13 mouse cellular contexts compared by ENCODE assay signal in the genomic region with DNA sequence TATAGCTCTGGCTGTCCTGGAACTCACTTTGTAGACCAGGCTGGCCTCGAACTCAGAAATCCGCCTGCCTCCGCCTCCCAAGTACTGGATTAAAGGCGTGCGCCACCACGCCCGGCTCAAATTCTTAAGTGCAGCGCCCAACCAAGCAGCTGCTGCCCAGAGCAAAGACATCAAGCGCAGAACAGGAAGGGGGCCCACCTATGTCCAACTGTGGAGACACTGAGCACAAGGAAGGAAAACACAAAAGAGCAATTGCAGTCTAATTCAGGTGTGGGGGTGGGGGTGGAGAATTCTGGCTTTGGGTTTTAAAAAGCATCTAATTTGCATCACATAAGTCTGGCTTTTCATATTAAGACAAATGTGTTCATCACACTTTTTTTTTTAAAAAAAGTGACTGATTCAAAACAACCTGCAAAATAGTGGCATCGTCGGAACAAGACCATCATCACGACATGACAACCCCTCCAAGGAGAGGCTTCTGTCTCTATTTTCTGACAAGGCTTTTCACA. TPM values are rescaled to one million over a fixed set of nuclear protein-coding genes. Genes with fewer than 3 reads are reported as not detected.
DNase-seq lines count a peak whose midpoint lies in the region; ATAC-seq and TF ChIP-seq lines count a peak whose summit lies in the region.
"Had no signal": no experiment of that assay in that cellular context is flagged by ENCODE, and none has a peak within 500 bp of the region (broad histone marks: within the 10 kb centered on the region; RNA-seq: fewer than 3 reads in every experiment).

No protein-coding gene starts in this region.

- no peak overlapping the region for H3K4me3 ChIP-seq in heart, embryonic 12.5 days
- no peak overlapping the region for H3K4me3 ChIP-seq in stomach, embryonic 15.5 days (replicated peaks)
- H3K4me3 ChIP-seq in stomach, postnatal 0 days (ENCODE audit: low read depth, low read length): no peak overlapping the region
- H3K4me3 ChIP-seq in erythroblast, embryonic 14.5 days (replicated peaks): peak overlapping the region; percentile 53
- no peak overlapping the region for H3K4me3 ChIP-seq in midbrain, embryonic 14.5 days (replicated peaks; ENCODE audit: low read depth, low read length)
- H3K4me3 ChIP-seq: embryonic facial prominence, embryonic 12.5 days had no signal

- peak overlapping the region; percentile 31; the same call in 1 of the 2 replicates for H3K4me2 ChIP-seq in heart, embryonic 12.5 days
- no peak overlapping the region for H3K4me2 ChIP-seq in stomach, embryonic 15.5 days
- H3K4me2 ChIP-seq in stomach, postnatal 0 days (replicated peaks; ENCODE audit: low read depth): no peak overlapping the region
- H3K4me2 ChIP-seq in midbrain, embryonic 14.5 days (ENCODE audit: low read length): no peak overlapping the region
- H3K4me2 ChIP-seq: embryonic facial prominence, embryonic 12.5 days had no signal

- TF ChIP-seq EP300 in stomach, postnatal 0 days (optimal IDR thresholded peaks at IDR 0.05): no peak

- DNase-seq in heart, adult 18-20 months: no peak
- DNase-seq in stomach, postnatal 0 days (ENCODE audit: low spot score): no peak
- no peak for DNase-seq in kidney, adult 18-20 months
- no peak for DNase-seq in midbrain, embryonic 14.5 days
- DNase-seq: gastrocnemius, postnatal 25 days; heart, postnatal 36 days; lung, postnatal 36 days had no signal

- H3K36me3 ChIP-seq in heart, embryonic 12.5 days: no peaks in the 10 kb centered on the region
- H3K36me3 ChIP-seq in stomach, embryonic 15.5 days: no peaks in the 10 kb centered on the region
- no peaks in the 10 kb centered on the region for H3K36me3 ChIP-seq in stomach, postnatal 0 days (ENCODE audit: control insufficient read depth, insufficient read depth, low read length)
- H3K36me3 ChIP-seq in erythroblast, embryonic 14.5 days (ENCODE audit: control insufficient read depth): peaks cover 5% of the 10 kb centered on the region
- H3K36me3 ChIP-seq in midbrain, embryonic 14.5 days (ENCODE audit: control insufficient read depth, insufficient read depth, low read length): no peaks in the 10 kb centered on the region
- H3K36me3 ChIP-seq: embryonic facial prominence, embryonic 12.5 days had no signal

- no peaks in the 10 kb centered on the region for H3K9me3 ChIP-seq in heart, embryonic 12.5 days (replicated peaks)
- no peaks in the 10 kb centered on the region for H3K9me3 ChIP-seq in stomach, embryonic 15.5 days
- H3K9me3 ChIP-seq in stomach, postnatal 0 days (ENCODE audit: control insufficient read depth, low read length): no peaks in the 10 kb centered on the region
- no peaks in the 10 kb centered on the region for H3K9me3 ChIP-seq in erythroblast, embryonic 14.5 days (ENCODE audit: control insufficient read depth, low read length)
- no peaks in the 10 kb centered on the region for H3K9me3 ChIP-seq in midbrain, embryonic 14.5 days (ENCODE audit: control insufficient read depth, low read length)
- H3K9me3 ChIP-seq: embryonic facial prominence, embryonic 12.5 days had no signal

- no peaks in the 10 kb centered on the region for H3K27me3 ChIP-seq in heart, embryonic 12.5 days (replicated peaks)
- no peaks in the 10 kb centered on the region for H3K27me3 ChIP-seq in stomach, embryonic 15.5 days (replicated peaks)
- no peaks in the 10 kb centered on the region for H3K27me3 ChIP-seq in stomach, postnatal 0 days (ENCODE audit: control insufficient read depth, insufficient read depth, low read length)
- no peaks in the 10 kb centered on the region for H3K27me3 ChIP-seq in erythroblast, embryonic 14.5 days (ENCODE audit: control insufficient read depth)
- no peaks in the 10 kb centered on the region for H3K27me3 ChIP-seq in midbrain, embryonic 14.5 days (ENCODE audit: control insufficient read depth, insufficient read depth, low read length)
- H3K27me3 ChIP-seq: CH12.LX; embryonic facial prominence, embryonic 12.5 days had no signal

- no peak overlapping the region for H3K9ac ChIP-seq in heart, embryonic 12.5 days
- H3K9ac ChIP-seq in stomach, embryonic 15.5 days: no peak overlapping the region
- no peak overlapping the region for H3K9ac ChIP-seq in stomach, postnatal 0 days (ENCODE audit: low read length)
- H3K9ac ChIP-seq in midbrain, embryonic 14.5 days (replicated peaks; ENCODE audit: low read length): no peak overlapping the region
- H3K9ac ChIP-seq: embryonic facial prominence, embryonic 12.5 days had no signal

- 58% methylated on average over 12 of the region's 12 CpGs for WGBS in heart, embryonic 12.5 days
- 83% methylated on average over 12 of the region's 12 CpGs for WGBS in stomach, embryonic 15.5 days
- 76% methylated on average over 12 of the region's 12 CpGs for WGBS in stomach, postnatal 0 days
- WGBS in midbrain, embryonic 14.5 days: 83% methylated on average over 12 of the region's 12 CpGs

- H3K27ac ChIP-seq in heart, embryonic 12.5 days (ENCODE audit: poor library complexity, severe bottlenecking): no peak overlapping the region
- H3K27ac ChIP-seq in stomach, embryonic 15.5 days: peak overlapping the region; percentile 54; the same call in 1 of the 2 replicates
- H3K27ac ChIP-seq in stomach, postnatal 0 days (replicated peaks): no peak overlapping the region
- H3K27ac ChIP-seq in midbrain, embryonic 14.5 days (replicated peaks; ENCODE audit: low read depth, low read length): no peak overlapping the region
- H3K27ac ChIP-seq: embryonic facial prominence, embryonic 12.5 days had no signal

- no peak for TF ChIP-seq CTCF in stomach, postnatal 0 days (IDR thresholded peaks at IDR 0.05; ENCODE audit: low read depth)

- peaks cover 22% of the 10 kb centered on the region for H3K4me1 ChIP-seq in heart, embryonic 12.5 days (replicated peaks)
- H3K4me1 ChIP-seq in stomach, embryonic 15.5 days: 0 out of 2 replicates have a peak, but pooled peaks cover 11% of the 10 kb centered on the region
- no peaks in the 10 kb centered on the region; the same call in 1 of the 2 replicates for H3K4me1 ChIP-seq in stomach, postnatal 0 days (replicated peaks; ENCODE audit: control insufficient read depth, insufficient read depth)
- peaks cover 96% of the 10 kb centered on the region for H3K4me1 ChIP-seq in erythroblast, embryonic 14.5 days (ENCODE audit: control insufficient read depth)
- peaks cover 4% of the 10 kb centered on the region; the same call in 1 of the 2 replicates for H3K4me1 ChIP-seq in midbrain, embryonic 14.5 days (ENCODE audit: control insufficient read depth, insufficient read depth, low read length)

- 0 out of 2 replicates have a peak, but pooled peaks have one; percentile 22 for ATAC-seq in heart, embryonic 12.5 days (ENCODE audit: insufficient number of reproducible peaks, low FRiP score)
- ATAC-seq in stomach, embryonic 15.5 days (ENCODE audit: insufficient read depth, low FRiP score, low read depth): no peak
- no peak for ATAC-seq in stomach, postnatal 0 days (ENCODE audit: low FRiP score, low TSS enrichment)
- ATAC-seq in megakaryocyte-erythroid progenitor cell, adult 5-6 weeks (replicated peaks; ENCODE audit: low FRiP score, low TSS enrichment, poor library complexity, severe bottlenecking): peak; percentile 23; the same call in 1 of the 2 replicates
- ATAC-seq in midbrain, embryonic 14.5 days (ENCODE audit: low FRiP score, low TSS enrichment): no peak

RNA-seq across cellular contexts. Expression of a gene that starts 20.7 kb away (rescaled TPM):
- polyA plus RNA-seq in heart, embryonic 12.5 days (2016; fragmentation: Nextera tagmentation; extraction: Ambion mirVana): 1.6 and 2.0 TPM in 2 replicates
- total RNA-seq in heart, adult 18-20 months (2021): 1 to 10 TPM; 6.5 to 8.8 TPM
- 4.9 and 5.4 TPM in 2 replicates for polyA plus RNA-seq in stomach, embryonic 15.5 days (2015; fragmentation: Nextera tagmentation; extraction: Ambion mirVana)
- polyA plus RNA-seq in stomach, postnatal 0 days (2015; fragmentation: Nextera tagmentation; extraction: Ambion mirVana): 2.1 and 2.2 TPM in 2 replicates
- 0.01 TPM in 1 of 2 replicates, not detected in the other for polyA plus RNA-seq in erythroblast, embryonic 14.5 days (2012)
- 11.4 and 14.3 TPM in 2 replicates for total RNA-seq in megakaryocyte-erythroid progenitor cell, adult 5-6 weeks (2014; fragmentation: Nextera tagmentation)
- total RNA-seq in megakaryocyte-erythroid progenitor cell, adult 5-6 weeks (2017): 17.5 and 18.7 TPM in 2 replicates
- polyA plus RNA-seq in midbrain, embryonic 14.5 days (2014; fragmentation: Nextera tagmentation; extraction: Ambion mirVana): 7.1 and 7.2 TPM in 2 replicates

Comparison
In these comparisons a context has a peak if more than half of its experiments do, and no peak if none do; other contexts are left out.
1. ATAC-seq: peak in heart, embryonic 12.5 days (single experiment) and megakaryocyte-erythroid progenitor cell, adult 5-6 weeks (single experiment); none in stomach, embryonic 15.5 days (single experiment), stomach, postnatal 0 days (single experiment) and midbrain, embryonic 14.5 days (single experiment).